Mouse (Mus musculus) mammary gland, adult 2 months (tissue): ENCODE results near the gene Grid2ip. TPM values are rescaled to one million over a fixed set of nuclear protein-coding genes. Genes with fewer than 3 reads are reported as not detected.

Experiments
- polyA plus RNA-seq: library from polyadenylated mRNA; depleted of rRNA; stranded (reverse); fragments of >200 nt; gene quantifications from 2 replicates; pipeline ENCODE4 v1.2.3, GENCODE M21; 2012; ENCODE audit warnings: low replicate concordance; rRNA removed

Gene Grid2ip
- polyA plus RNA-seq: 0.04 and 0.27 TPM in 2 replicates

GRCm38 (mm10) chr5:143356686-143357388 lies at the start of gene Grid2ip:
Gene Grid2ip, plus strand, starts transcription at chr5:143357338.

GRCm38 (mm10) chr5:143314730-143315513 lies 42.2 kb upstream of the Grid2ip start, which contains the start of gene E130309D02Rik:
Gene E130309D02Rik, minus strand, starts transcription at chr5:143315360.

GRCm38 (mm10) chr5:143328690-143329495 lies 28.2 kb upstream of the Grid2ip start, which contains the start of gene Zdhhc4:
Gene Zdhhc4, minus strand, starts transcription at chr5:143329256.

GRCm38 (mm10) chr5:143403221-143404147 lies 46.3 kb downstream of the Grid2ip start, which contains the start of gene Kdelr2:
Gene Kdelr2, plus strand, starts transcription at chr5:143403838.

Other genes starting within 250 kb of the Grid2ip start
- 27.8 and 30.0 TPM in 2 replicates for gene Rnf216, start 244.3 kb upstream of the Grid2ip start, polyA plus RNA-seq
- gene Olfr718-ps1, start 209.8 kb upstream of the Grid2ip start, polyA plus RNA-seq: not detected in 2 replicates
- 2.6 and 4.5 TPM in 2 replicates for gene Rbak, start 176.6 kb upstream of the Grid2ip start, polyA plus RNA-seq
- gene Spdye4b, start 176.3 kb upstream of the Grid2ip start, polyA plus RNA-seq: not detected in 2 replicates
- not detected in 2 replicates for gene Spdye4a, start 130.4 kb upstream of the Grid2ip start, polyA plus RNA-seq
- 11.6 and 13.9 TPM in 2 replicates for gene Zfp12, start 122.2 kb upstream of the Grid2ip start, polyA plus RNA-seq
- 5.4 and 18.9 TPM in 2 replicates for gene Zfp316, start 87.3 kb upstream of the Grid2ip start, polyA plus RNA-seq
- gene Zfp853, start 63.7 kb upstream of the Grid2ip start, polyA plus RNA-seq: 2.3 and 3.1 TPM in 2 replicates
- 17.0 and 36.2 TPM in 2 replicates for gene E130309D02Rik, start 42.0 kb upstream of the Grid2ip start, polyA plus RNA-seq
- 83.0 and 117 TPM in 2 replicates for gene Zdhhc4, start 28.1 kb upstream of the Grid2ip start, polyA plus RNA-seq
- 126 and 128 TPM in 2 replicates for gene Kdelr2, start 46.5 kb downstream of the Grid2ip start, polyA plus RNA-seq
- 28.7 and 34.3 TPM in 2 replicates for gene Daglb, start 107.2 kb downstream of the Grid2ip start, polyA plus RNA-seq
- 154 and 377 TPM in 2 replicates for gene Rac1, start 170.7 kb downstream of the Grid2ip start, polyA plus RNA-seq